Mouse (Mus musculus): ENCODE results near the gene 1700011L22Rik. TPM values are rescaled to one million over a fixed set of nuclear protein-coding genes. Genes with fewer than 3 reads are reported as not detected.

1700011L22Rik gene
- polyA plus RNA-seq, 1 experiment from 2014 or later: not detected

- H3K27me3 ChIP-seq (ENCODE audit: control insufficient read depth, insufficient read depth, low read length): no peaks in the 10 kb centered on the region
- no peak for ATAC-seq (ENCODE audit: low FRiP score, low TSS enrichment)
- peaks cover 5% of the 10 kb centered on the region; the same call in 1 of the 2 replicates for H3K4me1 ChIP-seq (ENCODE audit: control insufficient read depth, insufficient read depth, low read length)
- no peak overlapping the region for H3K27ac ChIP-seq (ENCODE audit: low read depth, low read length)
- H3K9me3 ChIP-seq (ENCODE audit: control insufficient read depth, low read length): no peaks in the 10 kb centered on the region
- H3K4me3 ChIP-seq (ENCODE audit: low read length): no peak overlapping the region
- H3K9ac ChIP-seq (ENCODE audit: low read depth, low read length): no peak overlapping the region
- 89% methylated on average over 4 of the region's 4 CpGs for WGBS
- H3K4me2 ChIP-seq (replicated peaks; ENCODE audit: low read depth, low read length): no peak overlapping the region
- H3K36me3 ChIP-seq (ENCODE audit: control insufficient read depth, insufficient read depth, low read length): no peaks in the 10 kb centered on the region
These were observed 39.9 kb upstream of the 1700011L22Rik start for GRCm38 (mm10) chr8:79288250-79288649.

DNA sequence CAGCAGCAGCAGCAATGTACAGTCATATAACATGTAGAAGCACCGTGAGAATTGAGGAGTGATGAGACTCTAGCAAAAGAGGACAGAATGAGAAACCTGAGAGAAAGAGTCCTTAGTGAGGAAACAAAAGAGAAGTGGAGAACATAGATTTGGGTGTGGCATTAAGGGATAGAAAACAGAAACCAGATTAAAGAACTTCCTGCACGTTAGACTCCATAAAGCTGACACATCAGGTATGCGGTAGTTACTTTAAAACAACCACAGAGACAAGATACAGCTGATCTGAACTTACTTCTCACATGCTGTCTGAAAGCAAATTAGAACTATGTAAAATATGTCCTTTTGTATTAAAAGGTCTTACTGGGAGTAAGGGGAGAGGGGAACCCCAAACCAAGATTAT, 38.1 kb upstream of the 1700011L22Rik start:
- no peaks in the 10 kb centered on the region for H3K9me3 ChIP-seq (ENCODE audit: control insufficient read depth, low read length)
- H3K4me3 ChIP-seq (ENCODE audit: low read length): no peak overlapping the region
- H3K27ac ChIP-seq (ENCODE audit: low read depth, low read length): no peak overlapping the region
- no peak for ATAC-seq (ENCODE audit: low FRiP score, low TSS enrichment)
- no peak overlapping the region for H3K4me2 ChIP-seq (replicated peaks; ENCODE audit: low read depth, low read length)
- no peak overlapping the region for H3K9ac ChIP-seq (ENCODE audit: low read depth, low read length)
- H3K36me3 ChIP-seq (ENCODE audit: control insufficient read depth, insufficient read depth, low read length): no peaks in the 10 kb centered on the region
- H3K4me1 ChIP-seq (ENCODE audit: control insufficient read depth, insufficient read depth, low read length): no peaks in the 10 kb centered on the region
- no peaks in the 10 kb centered on the region for H3K27me3 ChIP-seq (ENCODE audit: control insufficient read depth, insufficient read depth, low read length)
- WGBS: 79% methylated on average over 3 of the region's 3 CpGs

- no peak overlapping the region for H3K9ac ChIP-seq (ENCODE audit: low read depth, low read length)
- no peaks in the 10 kb centered on the region for H3K4me1 ChIP-seq (ENCODE audit: control insufficient read depth, insufficient read depth, low read length)
- no peak overlapping the region for H3K4me3 ChIP-seq (ENCODE audit: low read length)
- no peaks in the 10 kb centered on the region for H3K9me3 ChIP-seq (ENCODE audit: control insufficient read depth, low read length)
- H3K27me3 ChIP-seq (ENCODE audit: control insufficient read depth, insufficient read depth, low read length): no peaks in the 10 kb centered on the region
- H3K27ac ChIP-seq (ENCODE audit: low read depth, low read length): no peak overlapping the region
- 90% methylated on average over 3 of the region's 3 CpGs for WGBS
- H3K4me2 ChIP-seq (replicated peaks; ENCODE audit: low read depth, low read length): no peak overlapping the region
- H3K36me3 ChIP-seq (ENCODE audit: control insufficient read depth, insufficient read depth, low read length): no peaks in the 10 kb centered on the region
- ATAC-seq (ENCODE audit: low FRiP score, low TSS enrichment): no peak
These were observed 36.3 kb upstream of the 1700011L22Rik start for GRCm38 (mm10) chr8:79284626-79285025.

DNA sequence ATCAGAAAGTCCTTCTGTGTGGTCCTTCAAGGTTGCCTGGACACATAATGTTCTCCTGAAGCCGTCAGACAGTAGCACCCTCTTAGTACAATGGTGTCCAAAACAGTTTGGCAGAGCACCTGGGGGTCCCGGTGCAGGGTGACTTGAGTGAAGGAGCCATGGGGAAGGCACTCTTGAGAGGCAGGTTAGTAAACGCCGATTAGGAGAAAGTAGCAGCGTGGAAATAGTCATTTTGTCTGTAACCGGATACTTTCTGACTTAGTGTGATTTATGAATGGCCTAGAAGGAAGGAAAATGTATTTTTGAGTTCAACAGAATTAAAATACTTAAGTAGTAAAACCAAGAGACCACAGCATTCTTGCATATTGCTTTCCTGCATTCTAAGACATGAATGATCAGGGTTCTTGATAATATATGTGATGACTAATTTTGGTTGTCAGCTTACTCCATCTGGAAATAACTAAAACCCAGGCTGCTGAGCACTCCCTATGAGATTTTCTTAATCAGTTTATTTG, 33.1 kb upstream of the 1700011L22Rik start:
- Histone ChIP-seq H3K9ac (ENCODE audit: low read depth, low read length) (no peak overlapping the region), H3K4me1 (ENCODE audit: control insufficient read depth, insufficient read depth, low read length) (no peaks in the 10 kb centered on the region), H3K27me3 (ENCODE audit: control insufficient read depth, insufficient read depth, low read length) (no peaks in the 10 kb centered on the region), H3K4me3 (ENCODE audit: low read length) (no peak overlapping the region), H3K36me3 (ENCODE audit: control insufficient read depth, insufficient read depth, low read length) (0 out of 2 replicates have a peak, but pooled peaks cover 2% of the 10 kb centered on the region), H3K9me3 (ENCODE audit: control insufficient read depth, low read length) (no peaks in the 10 kb centered on the region), H3K4me2 (replicated peaks; ENCODE audit: low read depth, low read length) (no peak overlapping the region), H3K27ac (ENCODE audit: low read depth, low read length) (no peak overlapping the region)
- ATAC-seq (ENCODE audit: low FRiP score, low TSS enrichment): no peak
- WGBS: 58% methylated on average over 5 of the region's 6 CpGs

DNA sequence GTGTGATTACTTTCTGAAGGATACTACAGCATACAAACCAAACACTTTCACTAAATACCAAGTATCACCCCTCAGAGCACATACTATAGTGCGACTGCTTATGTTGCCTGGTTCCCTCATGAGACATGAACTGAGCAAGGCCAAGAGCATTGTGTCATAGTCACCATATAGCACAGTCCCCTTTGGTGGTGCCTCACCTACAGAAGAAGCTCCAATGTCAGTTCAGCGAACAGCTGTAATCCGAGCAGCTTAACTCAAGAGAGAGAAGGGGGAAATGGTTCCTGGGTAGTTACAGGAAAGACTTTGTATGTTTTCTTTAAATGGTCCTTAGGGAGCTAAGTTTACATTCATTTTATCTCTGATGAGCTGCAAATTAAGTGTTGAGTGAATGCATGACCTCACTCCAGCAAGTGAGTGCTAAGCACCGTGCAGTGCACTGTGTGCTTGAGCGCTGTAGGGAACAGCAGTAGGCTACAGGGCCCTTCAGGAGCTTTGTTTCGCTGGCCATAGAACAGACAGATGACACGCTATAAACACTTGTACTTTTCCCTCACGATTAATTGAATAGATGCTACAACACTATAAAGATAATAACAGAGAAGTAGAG, 29.0 kb upstream of the 1700011L22Rik start:
- ATAC-seq (ENCODE audit: low FRiP score, low TSS enrichment): no peak
- WGBS: 67% methylated on average over 8 of the region's 8 CpGs
- H3K27me3 ChIP-seq (ENCODE audit: control insufficient read depth, insufficient read depth, low read length): no peaks in the 10 kb centered on the region
- no peak overlapping the region for H3K4me2 ChIP-seq (replicated peaks; ENCODE audit: low read depth, low read length)
- H3K9me3 ChIP-seq (ENCODE audit: control insufficient read depth, low read length): no peaks in the 10 kb centered on the region
- H3K4me3 ChIP-seq (ENCODE audit: low read length): no peak overlapping the region
- peaks cover 17% of the 10 kb centered on the region; the same call in 1 of the 2 replicates for H3K36me3 ChIP-seq (ENCODE audit: control insufficient read depth, insufficient read depth, low read length)
- no peak overlapping the region for H3K27ac ChIP-seq (ENCODE audit: low read depth, low read length)
- no peak overlapping the region for H3K9ac ChIP-seq (ENCODE audit: low read depth, low read length)
- H3K4me1 ChIP-seq (ENCODE audit: control insufficient read depth, insufficient read depth, low read length): no peaks in the 10 kb centered on the region

DNA sequence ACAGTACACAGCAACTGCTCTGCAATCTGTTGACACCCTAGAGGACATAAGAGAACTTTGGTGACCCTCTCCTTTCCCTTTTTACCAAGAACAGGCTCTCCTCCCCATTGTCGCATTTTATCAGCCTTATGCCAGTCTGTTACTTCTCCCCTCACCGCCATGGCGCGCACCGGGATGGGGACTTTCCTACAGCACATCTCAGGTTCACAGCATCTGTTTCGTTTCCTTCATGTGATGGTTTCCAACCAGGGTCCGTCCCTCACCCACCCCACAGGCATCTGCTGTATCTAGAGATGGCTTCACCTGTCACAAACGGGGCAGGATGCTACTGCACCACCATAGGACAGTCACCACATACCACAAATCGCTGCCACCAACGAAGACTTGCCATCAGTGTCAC, 26.6 kb upstream of the 1700011L22Rik start:
- no peak for ATAC-seq (ENCODE audit: low FRiP score, low TSS enrichment)
- Histone ChIP-seq H3K9me3 (ENCODE audit: control insufficient read depth, low read length) (no peaks in the 10 kb centered on the region), H3K27ac (ENCODE audit: low read depth, low read length) (no peak overlapping the region), H3K9ac (ENCODE audit: low read depth, low read length) (no peak overlapping the region), H3K4me3 (ENCODE audit: low read length) (no peak overlapping the region), H3K4me1 (ENCODE audit: control insufficient read depth, insufficient read depth, low read length) (no peaks in the 10 kb centered on the region), H3K36me3 (ENCODE audit: control insufficient read depth, insufficient read depth, low read length) (peaks cover 31% of the 10 kb centered on the region; the same call in 1 of the 2 replicates), H3K27me3 (ENCODE audit: control insufficient read depth, insufficient read depth, low read length) (no peaks in the 10 kb centered on the region), H3K4me2 (replicated peaks; ENCODE audit: low read depth, low read length) (no peak overlapping the region)
- WGBS: 91% methylated on average over 10 of the region's 10 CpGs

DNA sequence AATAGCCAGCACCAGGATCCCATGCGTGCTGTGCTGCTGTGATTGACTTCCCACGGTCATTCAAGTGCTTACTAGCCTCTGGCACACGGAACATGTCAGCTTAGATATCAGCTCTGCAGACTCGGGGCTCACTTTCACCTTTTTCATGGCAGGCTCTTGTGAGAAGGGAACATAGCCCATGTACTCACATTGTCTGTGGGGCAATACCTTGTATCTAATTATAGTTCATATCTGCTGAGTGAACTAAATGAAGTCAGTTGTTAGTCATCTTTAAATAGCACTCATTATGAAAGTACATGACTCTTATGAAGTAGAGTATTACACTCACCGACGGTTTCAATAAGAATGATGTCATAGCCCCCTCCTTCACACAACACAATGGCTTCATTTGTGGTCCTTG, 25.4 kb upstream of the 1700011L22Rik start:
- H3K4me3 ChIP-seq (ENCODE audit: low read length): no peak overlapping the region
- no peak overlapping the region for H3K4me2 ChIP-seq (replicated peaks; ENCODE audit: low read depth, low read length)
- no peaks in the 10 kb centered on the region for H3K27me3 ChIP-seq (ENCODE audit: control insufficient read depth, insufficient read depth, low read length)
- H3K27ac ChIP-seq (ENCODE audit: low read depth, low read length): no peak overlapping the region
- no peaks in the 10 kb centered on the region for H3K9me3 ChIP-seq (ENCODE audit: control insufficient read depth, low read length)
- H3K4me1 ChIP-seq (ENCODE audit: control insufficient read depth, insufficient read depth, low read length): no peaks in the 10 kb centered on the region
- WGBS: 91% methylated on average over 6 of the region's 6 CpGs
- peaks cover 34% of the 10 kb centered on the region; the same call in 1 of the 2 replicates for H3K36me3 ChIP-seq (ENCODE audit: control insufficient read depth, insufficient read depth, low read length)
- H3K9ac ChIP-seq (ENCODE audit: low read depth, low read length): no peak overlapping the region
- no peak for ATAC-seq (ENCODE audit: low FRiP score, low TSS enrichment)

GRCm38 (mm10) chr8:79272676-79273075, 24.3 kb upstream of the 1700011L22Rik start:
- Histone ChIP-seq H3K4me2 (replicated peaks; ENCODE audit: low read depth, low read length) (no peak overlapping the region), H3K9ac (ENCODE audit: low read depth, low read length) (no peak overlapping the region), H3K4me3 (ENCODE audit: low read length) (no peak overlapping the region), H3K36me3 (ENCODE audit: control insufficient read depth, insufficient read depth, low read length) (peaks cover 34% of the 10 kb centered on the region; the same call in 1 of the 2 replicates), H3K27ac (ENCODE audit: low read depth, low read length) (no peak overlapping the region), H3K27me3 (ENCODE audit: control insufficient read depth, insufficient read depth, low read length) (no peaks in the 10 kb centered on the region), H3K4me1 (ENCODE audit: control insufficient read depth, insufficient read depth, low read length) (no peaks in the 10 kb centered on the region), H3K9me3 (ENCODE audit: control insufficient read depth, low read length) (no peaks in the 10 kb centered on the region)
- WGBS: 83% methylated on average over 4 of the region's 4 CpGs
- no peak for ATAC-seq (ENCODE audit: low FRiP score, low TSS enrichment)

- no peaks in the 10 kb centered on the region for H3K9me3 ChIP-seq (ENCODE audit: control insufficient read depth, low read length)
- H3K27me3 ChIP-seq (ENCODE audit: control insufficient read depth, insufficient read depth, low read length): no peaks in the 10 kb centered on the region
- H3K27ac ChIP-seq (ENCODE audit: low read depth, low read length): no peak overlapping the region
- ATAC-seq (ENCODE audit: low FRiP score, low TSS enrichment): no peak
- H3K9ac ChIP-seq (ENCODE audit: low read depth, low read length): no peak overlapping the region
- no peaks in the 10 kb centered on the region for H3K4me1 ChIP-seq (ENCODE audit: control insufficient read depth, insufficient read depth, low read length)
- peaks cover 29% of the 10 kb centered on the region; the same call in 1 of the 2 replicates for H3K36me3 ChIP-seq (ENCODE audit: control insufficient read depth, insufficient read depth, low read length)
- no peak overlapping the region for H3K4me2 ChIP-seq (replicated peaks; ENCODE audit: low read depth, low read length)
- no peak overlapping the region for H3K4me3 ChIP-seq (ENCODE audit: low read length)
- 92% methylated on average over 7 of the region's 7 CpGs for WGBS
These were observed 20.6 kb upstream of the 1700011L22Rik start for GRCm38 (mm10) chr8:79268921-79269320.
